6 mouse cellular contexts compared by ENCODE assay signal in the genomic region with DNA sequence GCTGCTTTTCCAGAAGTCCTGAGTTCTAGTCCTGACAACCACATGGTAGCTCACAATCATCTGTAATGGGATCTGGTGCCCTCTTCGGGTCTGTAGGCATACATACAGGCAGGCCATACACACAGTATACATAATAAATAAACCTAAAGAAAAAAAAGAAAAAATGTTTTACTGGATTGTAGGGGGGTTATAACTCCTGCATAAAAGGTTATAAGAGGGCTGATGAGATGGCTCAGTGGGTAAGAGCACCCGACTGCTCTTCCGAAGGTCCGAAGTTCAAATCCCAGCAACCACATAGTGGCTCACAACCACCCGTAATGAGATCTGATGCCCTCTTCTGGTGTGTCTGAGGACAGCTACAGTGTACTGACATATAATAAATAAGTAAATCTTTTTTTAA. TPM values are rescaled to one million over a fixed set of nuclear protein-coding genes. Genes with fewer than 3 reads are reported as not detected.
"Had no signal": no experiment of that assay in that cellular context is flagged by ENCODE, and none has a peak within 500 bp of the region (broad histone marks: within the 10 kb centered on the region; RNA-seq: fewer than 3 reads in every experiment).

No protein-coding gene starts in this region.

RNA-seq across cellular contexts. Expression of a gene that starts 30.6 kb away (rescaled TPM):
- total RNA-seq: left cerebral cortex, postnatal 4 days had no signal
- polyA plus RNA-seq: limb, embryonic 12.5 days; midbrain, embryonic 13.5 days; midbrain, embryonic 16.5 days; neural tube, embryonic 12.5 days; neural tube, embryonic 15.5 days had no signal
